Mouse (Mus musculus) G1E (cell line): ENCODE measurements around the gene Focad. TPM values are rescaled to one million over a fixed set of nuclear protein-coding genes. Genes with fewer than 3 reads are reported as not detected.

Source experiments
- ATAC-seq: 2 replicates; pipeline ENCODE4 v1.8.0; 2016; ENCODE audit warnings: mild to moderate bottlenecking; ENCODE audit not compliant: insufficient number of reproducible peaks, poor library complexity, low FRiP score, severe bottlenecking; ENCODE audit errors: extremely low read depth
- DNase-seq: peaks from one replicate; pipeline ENCODE4 v3.0.0; 2012; ENCODE audit warnings: low spot score
- H3K27me3 ChIP-seq: 2 replicates; pipeline ENCODE4 v1.6.1; 2012; ENCODE audit warnings: mild to moderate bottlenecking, low read length, inconsistent platforms; ENCODE audit not compliant: insufficient read depth
- H3K36me3 ChIP-seq: replicated peaks from 2 replicates; pipeline ENCODE3; 2012; ENCODE audit warnings: mild to moderate bottlenecking, inconsistent platforms
- H3K4me1 ChIP-seq: 2 replicates; pipeline ENCODE4 v1.6.1; 2012; ENCODE audit warnings: low read depth, low read length, inconsistent platforms, mixed read lengths; ENCODE audit not compliant: insufficient read depth
- H3K4me3 ChIP-seq: 2 replicates; pipeline ENCODE4 v1.5.1; 2012; ENCODE audit warnings: low read depth, mild to moderate bottlenecking, inconsistent platforms, low read length, moderate library complexity, mixed read lengths
- H3K9me3 ChIP-seq: replicated peaks from 2 replicates; pipeline ENCODE4 v1.6.1; 2012; ENCODE audit warnings: inconsistent platforms
- CTCF ChIP-seq: IDR thresholded peaks from 2 replicates; pipeline ENCODE4 v1.5.1; 2012; ENCODE audit warnings: low read depth, low read length, inconsistent platforms, mixed read lengths
- GATA1 ChIP-seq: IDR thresholded peaks from 2 replicates; pipeline ENCODE4 v1.6.1; 2012; ENCODE audit warnings: borderline replicate concordance, low read length, inconsistent platforms, mixed read lengths
- GATA2 ChIP-seq: IDR thresholded peaks from 2 replicates; pipeline ENCODE4 v1.6.1; 2012; ENCODE audit warnings: low read depth, low read length, inconsistent platforms, borderline replicate concordance
- POLR2AphosphoS5 ChIP-seq: IDR thresholded peaks from 2 replicates; pipeline ENCODE4 v1.6.1; 2012; ENCODE audit warnings: low read depth, low read length, inconsistent platforms; ENCODE audit not compliant: insufficient replicate concordance
- TAL1 ChIP-seq: conservative IDR thresholded peaks from 2 replicates; pipeline ENCODE4 v1.6.1; 2012; ENCODE audit warnings: low read depth, low read length, inconsistent platforms, mixed read lengths
- polyA plus RNA-seq: library from polyadenylated mRNA; stranded (reverse); fragments of >175 nt; gene quantifications from 2 replicates; pipeline ENCODE4 v1.2.3, GENCODE M21; 2012
- total RNA-seq, 2 experiments: library from RNA; stranded (forward) in 1 of 2; stranded (reverse) in 1 of 2; fragments of 200-1000 nt in 1 of 2; fragments of >200 nt in 1 of 2; fragmentation: Nextera tagmentation in 1 of 2; gene quantifications; 2 replicates each; pipeline ENCODE4 v1.2.3; 2014 to 2017

Gene Focad
- total and polyA plus RNA-seq, 3 experiments: 5.2 to 31.6 (median 21.6) TPM

GRCm38 (mm10) chr4:88400302-88400991, 306.0 kb downstream of the Focad start:
- Histone ChIP-seq H3K9me3 (no peaks in the 10 kb centered on the region), H3K27me3 (no peaks in the 10 kb centered on the region), H3K4me3 (no peak overlapping the region), H3K36me3 (peaks cover 23% of the 10 kb centered on the region), H3K4me1 (no peaks in the 10 kb centered on the region)
- no peak for TF ChIP-seq POLR2AphosphoS5
- TF ChIP-seq CTCF: no peak
- TF ChIP-seq TAL1: no peak
- TF ChIP-seq GATA2: no peak
- no peak for TF ChIP-seq GATA1
- DNase-seq (no peak), ATAC-seq (no peak)

DNA sequence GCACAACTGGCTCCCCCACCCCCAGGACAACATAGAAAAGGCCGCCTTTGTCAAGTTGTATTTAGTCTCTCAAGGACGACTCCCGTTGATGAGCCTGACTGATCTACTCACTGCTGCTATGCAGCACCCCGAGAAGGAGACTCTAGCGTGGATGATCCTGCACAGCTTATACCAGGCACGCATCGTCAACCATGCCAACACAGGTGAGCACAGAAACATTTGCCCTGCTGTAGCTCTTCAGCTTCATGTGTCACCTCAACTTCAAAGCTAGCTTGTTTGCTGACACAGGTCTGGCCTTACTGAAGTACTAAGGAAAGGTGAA, 306.5 kb downstream of the Focad start:
- DNase-seq: no peak
- no peaks in the 10 kb centered on the region for H3K9me3 ChIP-seq
- H3K36me3 ChIP-seq: peaks cover 20% of the 10 kb centered on the region
- H3K4me3 ChIP-seq: no peak overlapping the region
- no peak for TF ChIP-seq GATA2
- H3K4me1 ChIP-seq: no peaks in the 10 kb centered on the region
- no peaks in the 10 kb centered on the region for H3K27me3 ChIP-seq
- no peak for ATAC-seq

DNA sequence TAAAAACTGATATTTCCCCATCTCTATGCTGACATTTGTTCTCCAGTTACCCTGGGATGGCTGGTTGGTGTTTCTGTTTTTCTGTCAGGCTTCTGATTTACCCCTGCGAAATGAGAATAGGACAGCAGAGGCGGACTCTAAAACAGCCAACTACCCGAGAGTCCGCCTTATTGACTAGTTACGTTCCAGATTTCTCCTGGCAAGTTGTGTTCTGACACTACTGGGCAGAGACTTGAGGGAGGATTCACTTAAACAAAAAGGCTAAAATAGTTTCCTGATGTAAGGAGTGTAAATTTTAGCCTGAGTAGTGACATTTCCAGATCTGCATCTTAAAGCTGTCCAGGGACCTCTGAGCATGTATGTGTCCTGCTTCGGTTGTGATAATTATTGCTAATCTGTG, 308.5 kb downstream of the Focad start:
- H3K4me3 ChIP-seq: no peak overlapping the region
- no peaks in the 10 kb centered on the region for H3K4me1 ChIP-seq
- H3K9me3 ChIP-seq: no peaks in the 10 kb centered on the region
- TF ChIP-seq GATA1 (no peak), TAL1 (no peak), POLR2AphosphoS5 (no peak), CTCF (no peak), GATA2 (no peak)
- H3K27me3 ChIP-seq: no peaks in the 10 kb centered on the region
- ATAC-seq: no peak
- H3K36me3 ChIP-seq: peaks cover 27% of the 10 kb centered on the region
- no peak for DNase-seq

DNA sequence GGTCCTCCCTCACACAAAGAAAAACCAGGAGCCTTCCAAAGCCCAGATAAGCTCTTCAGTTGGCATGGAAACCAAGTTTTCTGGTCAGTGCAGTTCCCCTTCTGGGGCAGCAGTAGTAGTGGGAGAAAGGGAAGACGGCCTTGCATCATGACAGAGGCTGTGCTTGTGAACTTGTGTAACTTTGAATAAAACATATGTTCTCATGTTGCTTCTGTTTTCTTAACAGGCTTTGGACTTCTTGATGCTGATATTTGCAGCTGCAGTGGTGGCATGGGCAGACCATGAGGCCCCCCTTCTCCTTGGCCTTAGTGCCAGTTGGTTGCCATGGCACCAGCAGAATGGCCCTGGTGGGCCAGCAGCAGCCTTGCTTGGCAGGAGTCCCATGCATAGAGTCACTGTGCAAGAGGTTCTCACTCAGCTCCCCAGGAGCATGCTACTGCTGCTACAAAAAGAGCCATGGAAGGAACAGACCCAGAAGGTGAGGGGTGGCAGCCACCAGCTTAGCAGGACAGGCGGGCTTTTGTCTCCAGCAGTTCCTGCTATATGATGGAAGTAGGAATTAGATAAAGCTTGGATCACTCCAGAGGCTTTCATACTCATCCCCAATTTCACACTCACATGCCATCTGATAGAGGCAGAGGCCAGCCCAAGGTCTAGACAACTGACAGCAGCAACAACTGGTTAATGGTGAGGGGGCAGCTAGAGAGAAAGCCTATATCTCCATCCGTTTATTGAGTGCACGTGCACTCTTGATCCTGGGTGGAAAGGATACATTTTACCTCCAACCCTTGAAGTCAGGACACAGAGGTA, 312.7 kb downstream of the Focad start:
- Histone ChIP-seq H3K36me3 (peaks cover 36% of the 10 kb centered on the region), H3K4me3 (no peak overlapping the region), H3K4me1 (no peaks in the 10 kb centered on the region), H3K27me3 (no peaks in the 10 kb centered on the region), H3K9me3 (no peaks in the 10 kb centered on the region)
- DNase-seq (no peak), ATAC-seq (no peak)
- TF ChIP-seq TAL1 (no peak), GATA1 (no peak), GATA2 (no peak), POLR2AphosphoS5 (no peak), CTCF (no peak)

- TF ChIP-seq CTCF (no peak), GATA2 (no peak), POLR2AphosphoS5 (no peak), TAL1 (no peak), GATA1 (no peak)
- Histone ChIP-seq H3K4me1 (no peaks in the 10 kb centered on the region), H3K9me3 (no peaks in the 10 kb centered on the region), H3K36me3 (peaks cover 29% of the 10 kb centered on the region), H3K27me3 (no peaks in the 10 kb centered on the region), H3K4me3 (no peak overlapping the region)
- ATAC-seq (no peak), DNase-seq (no peak)
Observed at GRCm38 (mm10) chr4:88409279-88409678, 314.9 kb downstream of the Focad start.

DNA sequence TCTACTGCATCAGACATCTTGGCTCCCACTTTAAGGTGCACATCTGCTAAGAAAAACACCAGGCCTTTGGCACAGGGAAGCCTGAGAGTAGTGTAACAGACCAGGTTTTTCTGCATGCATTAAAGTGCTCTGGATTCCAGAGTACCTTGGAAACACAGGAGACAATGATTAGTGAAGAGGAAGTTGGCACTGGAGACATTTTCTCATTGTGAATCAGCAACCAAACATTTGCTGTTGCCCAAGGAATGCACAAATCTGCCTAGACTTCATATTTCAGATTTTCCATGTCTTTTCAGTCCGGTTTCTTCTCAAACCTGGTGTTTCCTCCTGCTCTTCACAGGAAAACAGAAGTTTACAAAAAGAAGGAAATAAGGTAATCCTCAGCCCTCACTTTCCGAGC, 317.9 kb downstream of the Focad start:
- ATAC-seq (no peak), DNase-seq (no peak)
- H3K4me3 ChIP-seq: no peak overlapping the region
- H3K9me3 ChIP-seq: no peaks in the 10 kb centered on the region
- peaks cover 23% of the 10 kb centered on the region for H3K36me3 ChIP-seq
- TF ChIP-seq GATA1 (no peak), GATA2 (no peak), TAL1 (no peak), CTCF (no peak), POLR2AphosphoS5 (no peak)
- no peaks in the 10 kb centered on the region for H3K27me3 ChIP-seq
- no peaks in the 10 kb centered on the region for H3K4me1 ChIP-seq
